Mouse (Mus musculus): ENCODE measurements around the gene Hsd11b2. TPM values are rescaled to one million over a fixed set of nuclear protein-coding genes. Genes with fewer than 3 reads are reported as not detected.

Gene Hsd11b2
- total RNA-seq, 2 experiments from 2014 or later, result 1.9 to 2.1 TPM

- no peak for DNase-seq
- intact Hi-C loops (cut with DNase I; ENCODE audit: low total_unique reads), result no loop called here
Measured at GRCm38 (mm10) chr8:105482123-105482522, 36.4 kb upstream of the Hsd11b2 start.

GRCm38 (mm10) chr8:105483212-105484029, 35.1 kb upstream of the Hsd11b2 start:
- intact Hi-C loops (cut with DNase I; ENCODE audit: low total_unique reads), result no loop called here
- DNase-seq, result peak; percentile 82

- peak; percentile 65 for DNase-seq
- intact Hi-C loops (cut with DNase I; ENCODE audit: low total_unique reads), result no loop called here
Measured at GRCm38 (mm10) chr8:105484030-105484368, 34.6 kb upstream of the Hsd11b2 start.

GRCm38 (mm10) chr8:105484392-105484791, 34.2 kb upstream of the Hsd11b2 start:
- peak; percentile 81 for DNase-seq
- intact Hi-C loops (cut with DNase I; ENCODE audit: low total_unique reads), result no loop called here

GRCm38 (mm10) chr8:105488082-105488481, 30.5 kb upstream of the Hsd11b2 start:
- DNase-seq, result no peak
- intact Hi-C loops (cut with DNase I; ENCODE audit: low total_unique reads), result loop anchor here (5.0 kb wide), 2 partner anchors 34 to 64 kb away; no protein-coding TSS in a partner anchor

- no peak for DNase-seq
- intact Hi-C loops (cut with DNase I; ENCODE audit: low total_unique reads), result loop anchor here (5.0 kb wide), 2 partner anchors 33 to 63 kb away; no protein-coding TSS in a partner anchor
Measured at GRCm38 (mm10) chr8:105489281-105489680, 29.3 kb upstream of the Hsd11b2 start.

GRCm38 (mm10) chr8:105493495-105493894, 25.1 kb upstream of the Hsd11b2 start:
- intact Hi-C loops (cut with DNase I; ENCODE audit: low total_unique reads), result no loop called here
- DNase-seq, result no peak

- no peak for DNase-seq
- intact Hi-C loops (cut with DNase I; ENCODE audit: low total_unique reads), result no loop called here
Measured at GRCm38 (mm10) chr8:105494566-105494965, 24.0 kb upstream of the Hsd11b2 start.

- DNase-seq, result no peak
- intact Hi-C loops (cut with DNase I; ENCODE audit: low total_unique reads), result no loop called here
Measured at GRCm38 (mm10) chr8:105495350-105496302, 22.9 kb upstream of the Hsd11b2 start.

GRCm38 (mm10) chr8:105496439-105497180, 21.9 kb upstream of the Hsd11b2 start, which contains the start of gene Zdhhc1:
Gene Zdhhc1 (minus strand): TSS chr8:105496902.
- peak; percentile 90 for DNase-seq
- intact Hi-C loops (cut with DNase I; ENCODE audit: low total_unique reads), result no loop called here

- intact Hi-C loops (cut with DNase I; ENCODE audit: low total_unique reads), result no loop called here
- no peak for DNase-seq
Measured at GRCm38 (mm10) chr8:105499787-105500186, 18.8 kb upstream of the Hsd11b2 start.

- DNase-seq, result no peak
- intact Hi-C loops (cut with DNase I; ENCODE audit: low total_unique reads), result no loop called here
Measured at GRCm38 (mm10) chr8:105504617-105505016, 13.9 kb upstream of the Hsd11b2 start.

GRCm38 (mm10) chr8:105506977-105507376, 11.6 kb upstream of the Hsd11b2 start:
- intact Hi-C loops (cut with DNase I; ENCODE audit: low total_unique reads), result no loop called here
- DNase-seq, result no peak

GRCm38 (mm10) chr8:105508758-105509157, 9.8 kb upstream of the Hsd11b2 start:
- no peak for DNase-seq
- intact Hi-C loops (cut with DNase I; ENCODE audit: low total_unique reads), result no loop called here

- intact Hi-C loops (cut with DNase I; ENCODE audit: low total_unique reads), result no loop called here
- peak; percentile 28 for DNase-seq
Measured at GRCm38 (mm10) chr8:105509997-105510735, 8.4 kb upstream of the Hsd11b2 start.

- no peak for DNase-seq
- intact Hi-C loops (cut with DNase I; ENCODE audit: low total_unique reads), result loop anchor here (2.0 kb wide), 1 partner anchor 19 kb away; no protein-coding TSS in a partner anchor
Measured at GRCm38 (mm10) chr8:105514194-105514593, 4.4 kb upstream of the Hsd11b2 start.

GRCm38 (mm10) chr8:105514656-105515055, 3.9 kb upstream of the Hsd11b2 start:
- intact Hi-C loops (cut with DNase I; ENCODE audit: low total_unique reads), result loop anchor here (2.0 to 5.0 kb wide), 2 partner anchors 18 to 38 kb away; no protein-coding TSS in a partner anchor
- DNase-seq, result peak; percentile 80

GRCm38 (mm10) chr8:105516018-105516645, 2.4 kb upstream of the Hsd11b2 start:
- intact Hi-C loops (cut with DNase I; ENCODE audit: low total_unique reads), result loop anchor here (5.0 kb wide), 1 partner anchor 36 kb away; no protein-coding TSS in a partner anchor
- DNase-seq, result peak; percentile 75

All from gastrocnemius, postnatal 14 days (tissue).